Mouse (Mus musculus) heart, postnatal 0 days (tissue): ENCODE measurements around the gene Dusp13. TPM values are rescaled to one million over a fixed set of nuclear protein-coding genes. Genes with fewer than 3 reads are reported as not detected.

Source experiments
- ATAC-seq: fragments of 200-750 bp; cut with Nextera tagmentation; 2 replicates; pipeline ENCODE4 v1.8.0; 2017; ENCODE audit warnings: low read depth, moderate number of reproducible peaks, moderate library complexity; ENCODE audit not compliant: insufficient read depth
- DNase-seq: peaks from one replicate; pipeline ENCODE4 v3.0.0-alpha.2; 2016; ENCODE audit warnings: low spot score
- H3K27ac ChIP-seq: fragments of 300-500 bp; sonication (generic); 2 replicates; pipeline ENCODE4 v1.5.1; 2014; ENCODE audit warnings: low read depth, mild to moderate bottlenecking
- H3K27me3 ChIP-seq: fragments of 300-500 bp; sonication (generic); 2 replicates; pipeline ENCODE4 v1.6.1; 2014; ENCODE audit warnings: low read length, mixed read lengths; ENCODE audit not compliant: control insufficient read depth, insufficient read depth
- H3K36me3 ChIP-seq: fragments of 300-500 bp; sonication (generic); replicated peaks from 2 replicates; pipeline ENCODE4 v1.6.1; 2014; ENCODE audit warnings: low read length, mixed read lengths; ENCODE audit not compliant: control insufficient read depth, insufficient read depth
- H3K4me1 ChIP-seq: fragments of 300-500 bp; sonication (generic); 2 replicates; pipeline ENCODE4 v1.6.1; 2014; ENCODE audit warnings: antibody characterized with exemption; ENCODE audit not compliant: control insufficient read depth, insufficient read depth
- H3K4me2 ChIP-seq: fragments of 300-500 bp; sonication (generic); 2 replicates; pipeline ENCODE4 v1.6.1; 2014; ENCODE audit warnings: low read depth, mild to moderate bottlenecking, low read length, moderate library complexity
- H3K4me3 ChIP-seq: fragments of 300-500 bp; sonication (generic); 2 replicates; pipeline ENCODE4 v1.5.1; 2014; ENCODE audit warnings: low read depth, low read length
- H3K9ac ChIP-seq: fragments of 300-500 bp; sonication (generic); replicated peaks from 2 replicates; pipeline ENCODE4 v1.6.1; 2014; ENCODE audit warnings: low read depth, low read length, mixed read lengths
- H3K9me3 ChIP-seq: fragments of 300-500 bp; sonication (generic); replicated peaks from 2 replicates; pipeline ENCODE4 v1.6.1; 2016; ENCODE audit warnings: low read length; ENCODE audit not compliant: control insufficient read depth
- CTCF ChIP-seq: IDR thresholded peaks from 2 replicates; pipeline ENCODE4 v1.5.1; 2016; ENCODE audit warnings: antibody characterized with exemption, control low read depth, low read depth
- EP300 ChIP-seq: IDR thresholded peaks from 2 replicates; pipeline ENCODE4 v1.6.1; 2016; ENCODE audit warnings: antibody characterized with exemption, low read depth
- WGBS: fragments of 180-500 bp; shearing (Covaris S2); extraction: QIAGEN DNeasy Blood & Tissue Kit; methylation state at CpG from one replicate; pipeline ENCODE4 v1.1.7; 2014; 5-methylcytosine and 5-hydroxymethylcytosine counted together
- polyA plus RNA-seq: library from polyadenylated mRNA; unstranded; fragments of >200 nt; fragmentation: Nextera tagmentation; extraction: Ambion mirVana; gene quantifications from 2 replicates; pipeline ENCODE4 v1.2.1, GENCODE M21; 2015
- total RNA-seq: library from RNA; depleted of rRNA; stranded (reverse); fragments of >200 nt; gene quantifications from 2 replicates; pipeline ENCODE4 v1.2.3, GENCODE M21; 2014; ENCODE audit warnings: low replicate concordance; rRNA removed

The Dusp13 gene
- total RNA-seq (not detected in 2 replicates), polyA plus RNA-seq (not detected in 2 replicates)

DNA sequence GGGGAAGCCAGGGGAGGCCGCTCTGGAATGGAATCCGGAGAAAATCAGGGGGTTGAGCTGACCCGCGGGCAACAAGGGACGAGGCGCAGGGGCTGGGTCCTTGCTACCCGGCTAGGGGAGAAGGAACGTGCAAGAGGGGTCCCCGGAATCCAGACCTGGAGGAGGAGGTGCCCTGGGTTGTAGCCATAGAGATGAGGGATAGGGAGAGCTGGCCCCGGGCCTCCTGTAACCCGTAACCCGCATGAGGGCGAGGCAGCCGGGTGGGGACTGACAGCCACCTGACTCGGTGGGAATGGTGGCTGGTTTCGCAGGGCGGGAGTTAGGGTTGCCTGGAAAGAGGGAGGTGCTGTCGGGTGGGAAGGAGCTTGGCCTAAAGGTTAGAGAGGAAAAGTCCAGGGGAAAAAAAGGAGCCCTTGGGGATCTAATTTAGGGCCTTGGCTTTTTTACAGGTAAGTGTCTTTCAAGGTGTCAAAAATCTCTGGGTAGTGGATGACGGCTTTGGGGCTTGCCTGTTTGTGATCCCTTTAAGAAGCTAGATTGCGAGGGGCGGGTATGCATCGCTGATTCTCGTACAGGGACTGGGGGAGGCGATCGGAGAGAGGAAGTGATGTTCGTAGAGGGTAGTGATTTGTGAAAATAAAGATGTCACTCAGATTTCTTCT lies at the start of gene Dusp13:
Gene Dusp13 (minus strand): TSS at position 301 of the 662 bp plus-strand sequence.
- Histone ChIP-seq H3K4me1 (peaks cover 8% of the 10 kb centered on the region), H3K9me3 (no peaks in the 10 kb centered on the region), H3K4me2 (peak within 1 kb of the TSS; percentile 73), H3K36me3 (no peaks in the 10 kb centered on the region), H3K27me3 (no peaks in the 10 kb centered on the region), H3K9ac (peak within 1 kb of the TSS; percentile 71), H3K27ac (peak within 1 kb of the TSS; percentile 76), H3K4me3 (peak within 1 kb of the TSS; percentile 68)
- DNase-seq (peak; percentile 83), ATAC-seq (peak; percentile 79)
- under 1% methylated on average over 26 of the region's 26 CpGs for WGBS
- TF ChIP-seq CTCF (no peak), EP300 (no peak)

DNA sequence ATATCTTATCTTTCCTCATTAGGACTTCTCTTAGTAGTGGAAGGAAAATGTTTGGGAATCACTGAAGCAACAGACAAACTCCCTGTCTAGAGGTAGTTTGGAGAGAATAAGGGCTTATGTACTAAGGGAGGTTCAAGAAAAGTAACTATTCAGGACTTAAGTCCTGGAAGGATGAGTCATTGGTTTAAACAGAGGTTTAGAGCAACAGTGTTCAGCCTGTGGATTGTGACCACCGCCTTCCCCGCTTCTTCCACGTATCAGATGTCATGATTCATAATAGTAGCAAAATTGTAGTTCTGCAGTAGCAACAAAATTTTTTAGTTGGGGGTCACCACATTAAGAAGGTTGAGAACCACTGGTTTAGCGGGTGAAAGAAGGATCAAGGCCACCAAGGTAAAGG lies 49.7 kb upstream of the Dusp13 start:
- no peaks in the 10 kb centered on the region for H3K4me1 ChIP-seq
- no peak for ATAC-seq
- no peaks in the 10 kb centered on the region for H3K9me3 ChIP-seq
- H3K36me3 ChIP-seq = peaks cover 3% of the 10 kb centered on the region; the same call in 1 of the 2 replicates
- H3K9ac ChIP-seq = no peak overlapping the region
- TF ChIP-seq CTCF = no peak
- no peak for TF ChIP-seq EP300
- DNase-seq = no peak
- H3K4me3 ChIP-seq = no peak overlapping the region
- WGBS = 95% methylated on average over 4 of the region's 4 CpGs
- no peak overlapping the region for H3K27ac ChIP-seq
- H3K27me3 ChIP-seq = no peaks in the 10 kb centered on the region
- H3K4me2 ChIP-seq = no peak overlapping the region

DNA sequence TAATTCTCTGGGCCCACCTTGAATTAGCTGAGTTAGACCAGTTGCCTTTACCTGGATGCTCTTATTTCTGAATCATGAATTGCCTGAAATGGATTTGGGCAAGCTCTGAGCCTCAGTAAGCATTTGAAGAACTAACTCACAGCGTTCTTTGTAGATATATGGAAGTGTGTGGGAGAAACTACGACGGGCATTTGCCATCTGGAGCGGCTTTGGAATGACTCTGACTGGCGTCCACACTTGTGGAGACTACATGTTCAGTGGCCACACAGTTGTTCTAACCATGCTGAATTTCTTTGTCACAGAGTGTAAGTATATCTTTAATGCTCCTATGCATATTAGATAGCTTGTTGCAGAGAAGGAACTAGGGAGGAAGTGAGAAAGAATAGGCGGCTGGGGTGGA lies 41.3 kb upstream of the Dusp13 start:
- Histone ChIP-seq H3K36me3 (peaks cover 40% of the 10 kb centered on the region), H3K4me2 (no peak overlapping the region), H3K27me3 (no peaks in the 10 kb centered on the region), H3K4me1 (no peaks in the 10 kb centered on the region), H3K9me3 (no peaks in the 10 kb centered on the region), H3K4me3 (no peak overlapping the region), H3K9ac (no peak overlapping the region), H3K27ac (no peak overlapping the region)
- DNase-seq (no peak), ATAC-seq (no peak)
- 89% methylated on average over 6 of the region's 6 CpGs for WGBS
- TF ChIP-seq EP300 (no peak), CTCF (no peak)

DNA sequence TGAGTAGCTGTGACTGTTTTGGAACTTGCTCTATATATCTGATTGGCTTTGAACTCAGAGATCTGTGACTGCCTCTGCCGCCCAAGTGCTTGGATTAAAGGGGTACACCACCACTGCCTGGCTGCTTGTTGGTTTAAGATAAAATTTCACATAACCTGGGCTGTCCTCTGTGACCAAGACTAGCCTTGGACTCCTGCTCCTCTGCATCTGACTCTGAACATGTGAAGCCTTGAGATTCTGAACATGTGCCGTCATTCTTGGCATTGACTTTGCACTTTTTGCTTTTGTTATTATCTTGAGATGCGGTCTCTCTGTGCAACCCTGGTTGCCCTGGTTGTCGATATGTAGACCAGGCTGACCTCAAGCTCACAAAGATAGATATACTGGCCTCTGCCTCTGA lies 40.7 kb upstream of the Dusp13 start:
- DNase-seq (no peak), ATAC-seq (no peak)
- TF ChIP-seq EP300 = no peak
- Histone ChIP-seq H3K9ac (no peak overlapping the region), H3K9me3 (no peaks in the 10 kb centered on the region), H3K4me2 (no peak overlapping the region), H3K4me3 (no peak overlapping the region), H3K27ac (no peak overlapping the region), H3K27me3 (no peaks in the 10 kb centered on the region), H3K4me1 (no peaks in the 10 kb centered on the region), H3K36me3 (peaks cover 42% of the 10 kb centered on the region)
- WGBS = 73% methylated on average over 4 of the region's 4 CpGs

DNA sequence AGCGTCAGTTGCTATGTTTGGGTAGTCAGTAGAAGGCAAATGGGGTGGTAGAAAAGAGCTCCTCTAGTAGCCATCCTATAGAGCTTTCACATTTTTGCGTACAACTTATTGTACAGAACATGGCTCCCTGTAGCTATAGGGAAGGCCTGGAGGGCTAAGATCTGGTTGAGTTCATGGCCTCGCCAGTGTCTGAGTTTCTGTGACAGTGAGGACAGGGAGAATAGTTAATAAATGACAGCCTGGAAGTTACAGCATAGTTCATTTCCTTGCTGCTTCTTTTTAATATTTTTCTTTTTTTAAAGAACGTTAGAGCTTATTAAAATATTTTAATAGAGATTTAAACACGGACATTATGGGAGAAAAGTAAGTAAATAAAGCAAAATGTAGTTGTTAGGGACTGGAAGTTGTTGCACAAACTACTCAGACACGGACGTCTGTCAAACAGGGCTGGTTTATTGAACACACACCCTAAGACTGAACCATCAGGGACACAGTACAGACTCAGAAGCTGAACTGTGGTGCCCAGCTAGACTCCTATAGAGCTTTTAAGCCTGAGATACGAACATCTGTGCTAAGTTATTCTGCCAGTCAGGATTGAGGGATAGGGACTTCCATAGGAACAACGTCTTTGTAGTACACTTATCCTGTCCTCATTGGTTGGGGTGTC lies 39.7 kb upstream of the Dusp13 start:
- ATAC-seq (no peak), DNase-seq (no peak)
- Histone ChIP-seq H3K4me2 (no peak overlapping the region), H3K27me3 (no peaks in the 10 kb centered on the region), H3K36me3 (peaks cover 46% of the 10 kb centered on the region), H3K4me1 (no peaks in the 10 kb centered on the region), H3K9me3 (no peaks in the 10 kb centered on the region), H3K27ac (no peak overlapping the region), H3K4me3 (no peak overlapping the region), H3K9ac (no peak overlapping the region)
- WGBS = 90% methylated on average over 9 of the region's 9 CpGs
- TF ChIP-seq CTCF = no peak
- TF ChIP-seq EP300 = no peak

DNA sequence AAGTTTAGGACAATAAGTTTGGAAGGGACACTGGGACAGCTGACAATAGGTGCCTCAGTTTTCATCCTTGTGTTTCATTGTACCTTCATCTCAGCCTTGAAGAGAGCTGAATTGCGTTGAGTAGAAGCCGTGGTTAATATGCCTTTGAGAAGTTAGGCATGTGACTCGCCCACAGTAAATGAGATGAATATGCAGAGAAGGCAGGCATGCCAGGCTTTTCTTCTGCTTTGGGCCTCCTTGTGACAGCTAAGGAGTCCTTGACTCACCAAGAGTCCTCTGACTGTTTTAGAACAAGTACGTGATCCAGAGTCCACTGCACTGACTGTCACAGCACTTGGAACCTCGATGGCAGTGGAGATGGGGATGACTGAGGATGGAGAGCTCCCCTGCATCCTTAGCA lies 37.1 kb upstream of the Dusp13 start:
- WGBS = 83% methylated on average over 5 of the region's 5 CpGs
- Histone ChIP-seq H3K4me2 (no peak overlapping the region), H3K9me3 (no peaks in the 10 kb centered on the region), H3K4me3 (no peak overlapping the region), H3K36me3 (peaks cover 46% of the 10 kb centered on the region), H3K9ac (no peak overlapping the region), H3K4me1 (no peaks in the 10 kb centered on the region), H3K27me3 (no peaks in the 10 kb centered on the region), H3K27ac (no peak overlapping the region)
- TF ChIP-seq CTCF (no peak), EP300 (no peak)
- ATAC-seq = no peak
- no peak for DNase-seq
